Mouse (Mus musculus): ENCODE measurements around the gene Hoxa7.

Hoxa7 gene

GRCm38 (mm10) chr6:52213119-52213986 is 8.3 kb downstream of the Hoxa7 start, which contains the start of the genes Hoxa3 and Gm28308:
Hoxa3 (minus strand) TSS chr6:52213336.
Gm28308 (minus strand) TSS chr6:52213339.
- peak; percentile 28 for DNase-seq (ENCODE audit: low read depth, low spot score)

GRCm38 (mm10) chr6:52212556-52213118 is 9.0 kb downstream of the Hoxa7 start:
- DNase-seq (ENCODE audit: low read depth, low spot score) = peak; percentile 43

- DNase-seq (ENCODE audit: low read depth, low spot score) = peak; percentile 21
These were observed 9.7 kb downstream of the Hoxa7 start for GRCm38 (mm10) chr6:52211961-52212360.

- peak; percentile 81 for DNase-seq (ENCODE audit: low read depth, low spot score)
These were observed 10.3 kb downstream of the Hoxa7 start for GRCm38 (mm10) chr6:52211170-52211935.

GRCm38 (mm10) chr6:52209685-52210046 is 12.0 kb downstream of the Hoxa7 start:
- DNase-seq (ENCODE audit: low read depth, low spot score) = no peak

GRCm38 (mm10) chr6:52208868-52209684 is 12.6 kb downstream of the Hoxa7 start:
- DNase-seq (ENCODE audit: low read depth, low spot score) = peak; percentile 34

- DNase-seq (ENCODE audit: low read depth, low spot score) = peak; percentile 47
These were observed 13.4 kb downstream of the Hoxa7 start, which contains the start of gene Hoxa6 for GRCm38 (mm10) chr6:52208072-52208867. Hoxa6 (minus strand) TSS chr6:52208722.

GRCm38 (mm10) chr6:52207684-52207976 is 14.0 kb downstream of the Hoxa7 start:
- no peak for DNase-seq (ENCODE audit: low read depth, low spot score)

GRCm38 (mm10) chr6:52206882-52207683 is 14.6 kb downstream of the Hoxa7 start:
- DNase-seq (ENCODE audit: low read depth, low spot score) = peak; percentile 58

GRCm38 (mm10) chr6:52205638-52206621 is 15.7 kb downstream of the Hoxa7 start:
- DNase-seq (ENCODE audit: low read depth, low spot score) = peak; percentile 53

GRCm38 (mm10) chr6:52205221-52205620 is 16.4 kb downstream of the Hoxa7 start:
- no peak for DNase-seq (ENCODE audit: low read depth, low spot score)

- peak; percentile 96 for DNase-seq (ENCODE audit: low read depth, low spot score)
These were observed 17.5 kb downstream of the Hoxa7 start, which contains the start of gene Hoxa5 for GRCm38 (mm10) chr6:52204050-52204752. Hoxa5 (minus strand) TSS chr6:52204587.

- peak; percentile 86 for DNase-seq (ENCODE audit: low read depth, low spot score)
These were observed 18.1 kb downstream of the Hoxa7 start for GRCm38 (mm10) chr6:52203371-52204049.

GRCm38 (mm10) chr6:52203121-52203370 is 18.6 kb downstream of the Hoxa7 start:
- peak; percentile 58 for DNase-seq (ENCODE audit: low read depth, low spot score)

- peak; percentile 70 for DNase-seq (ENCODE audit: low read depth, low spot score)
These were observed 19.1 kb downstream of the Hoxa7 start for GRCm38 (mm10) chr6:52202362-52203120.

GRCm38 (mm10) chr6:52201269-52201668 is 20.4 kb downstream of the Hoxa7 start:
- no peak for DNase-seq (ENCODE audit: low read depth, low spot score)

- DNase-seq (ENCODE audit: low read depth, low spot score) = no peak
These were observed 20.9 kb downstream of the Hoxa7 start for GRCm38 (mm10) chr6:52200751-52201250.

All from ES-CJ7 (cell line).